Mouse (Mus musculus): ENCODE results near the gene Slc26a10.

- TF ChIP-seq CTCF (IDR thresholded peaks at IDR 0.05; ENCODE audit: borderline replicate concordance, extremely low read depth, insufficient read depth, insufficient read length), result no peak
- TF ChIP-seq POLR2A (IDR thresholded peaks at IDR 0.05; ENCODE audit: borderline replicate concordance, extremely low read depth, insufficient read depth, insufficient read length, poor library complexity, severe bottlenecking), result no peak
These were observed 15.1 kb downstream of the Slc26a10 start for GRCm38 (mm10) chr10:127165354-127165653.
